Mouse (Mus musculus) kidney, embryonic 14.5 days (tissue): ENCODE data around the gene Dach1. TPM values are rescaled to one million over a fixed set of nuclear protein-coding genes. Genes with fewer than 3 reads are reported as not detected.

Source experiments
- ATAC-seq: fragments of 200-750 bp; cut with Nextera tagmentation; 2 replicates; pipeline ENCODE4 v1.8.0; 2017; ENCODE audit warnings: moderate number of reproducible peaks, mild to moderate bottlenecking, moderate TSS enrichment, moderate library complexity; ENCODE audit not compliant: low FRiP score, low TSS enrichment
- H3K27ac ChIP-seq: fragments of 300-500 bp; sonication (generic); 2 replicates; pipeline ENCODE4 v1.5.1; 2014; ENCODE audit warnings: low read depth, mild to moderate bottlenecking, low read length, moderate library complexity, mixed read lengths
- H3K27me3 ChIP-seq: fragments of 300-500 bp; sonication (generic); 2 replicates; pipeline ENCODE4 v1.6.1; 2014; ENCODE audit warnings: mild to moderate bottlenecking, low read length; ENCODE audit not compliant: control insufficient read depth, insufficient read depth
- H3K36me3 ChIP-seq: fragments of 300-500 bp; sonication (generic); 2 replicates; pipeline ENCODE4 v1.6.1; 2014; ENCODE audit warnings: low read length, mixed read lengths; ENCODE audit not compliant: control insufficient read depth, insufficient read depth
- H3K4me1 ChIP-seq: fragments of 300-500 bp; sonication (generic); 2 replicates; pipeline ENCODE4 v1.6.1; 2014; ENCODE audit warnings: low read length, mixed read lengths; ENCODE audit not compliant: control insufficient read depth, insufficient read depth
- H3K4me2 ChIP-seq: fragments of 300-500 bp; sonication (generic); replicated peaks from 2 replicates; pipeline ENCODE4 v1.6.1; 2014; ENCODE audit warnings: low read depth, mild to moderate bottlenecking, low read length
- H3K4me3 ChIP-seq: fragments of 300-500 bp; sonication (generic); 2 replicates; pipeline ENCODE4 v1.5.1; 2014; ENCODE audit warnings: mild to moderate bottlenecking, low read length
- H3K9ac ChIP-seq: fragments of 300-500 bp; sonication (generic); 2 replicates; pipeline ENCODE4 v1.6.1; 2014; ENCODE audit warnings: low read depth, mild to moderate bottlenecking, low read length, moderate library complexity
- H3K9me3 ChIP-seq: fragments of 300-500 bp; sonication (generic); 2 replicates; pipeline ENCODE4 v1.6.1; 2016; ENCODE audit warnings: low read length; ENCODE audit not compliant: control insufficient read depth
- WGBS: fragments of 180-500 bp; shearing (Covaris S2); extraction: QIAGEN DNeasy Blood & Tissue Kit; methylation state at CpG from one replicate; pipeline ENCODE4 v1.1.7; 2014; 5-methylcytosine and 5-hydroxymethylcytosine counted together
- polyA plus RNA-seq: library from polyadenylated mRNA; unstranded; fragments of >200 nt; fragmentation: Nextera tagmentation; extraction: Ambion mirVana; gene quantifications from 2 replicates; pipeline ENCODE4 v1.2.1, GENCODE M21; 2014

Dach1 gene
- polyA plus RNA-seq, 1 experiment from 2014 or later = 39.3 TPM

GRCm38 (mm10) chr14:98167186-98168038 is 2.2 kb downstream of the Dach1 start:
- H3K9ac ChIP-seq = peak overlapping the region; percentile 89
- H3K4me3 ChIP-seq = peak overlapping the region; percentile 85
- H3K36me3 ChIP-seq = no peaks in the 10 kb centered on the region
- peaks cover 3% of the 10 kb centered on the region; the same call in 1 of the 2 replicates for H3K27me3 ChIP-seq
- peak overlapping the region; percentile 96 for H3K27ac ChIP-seq
- 1% methylated on average over 33 of the region's 33 CpGs for WGBS
- peak overlapping the region; percentile 58 for H3K4me2 ChIP-seq
- peak; percentile 53 for ATAC-seq
- H3K9me3 ChIP-seq = no peaks in the 10 kb centered on the region
- peaks cover 6% of the 10 kb centered on the region; the same call in 1 of the 2 replicates for H3K4me1 ChIP-seq

GRCm38 (mm10) chr14:98166318-98166976 is 3.1 kb downstream of the Dach1 start:
- WGBS = 53% methylated on average over 10 of the region's 10 CpGs
- Histone ChIP-seq H3K4me1 (no peaks in the 10 kb centered on the region), H3K27me3 (no peaks in the 10 kb centered on the region)

GRCm38 (mm10) chr14:98156753-98157152 is 12.8 kb downstream of the Dach1 start:
- no peak overlapping the region for H3K27ac ChIP-seq
- no peak overlapping the region for H3K4me3 ChIP-seq
- 82% methylated on average over 7 of the region's 7 CpGs for WGBS
- no peaks in the 10 kb centered on the region for H3K9me3 ChIP-seq
- no peaks in the 10 kb centered on the region for H3K27me3 ChIP-seq
- H3K9ac ChIP-seq = no peak overlapping the region
- H3K36me3 ChIP-seq = no peaks in the 10 kb centered on the region; the same call in 1 of the 2 replicates
- H3K4me1 ChIP-seq = no peaks in the 10 kb centered on the region
- no peak overlapping the region for H3K4me2 ChIP-seq
- ATAC-seq = no peak

More at GRCm38 (mm10) chr14:98166318-98166976, 3.1 kb downstream of the Dach1 start:
- H3K27ac ChIP-seq = peak overlapping the region; percentile 96; the same call in 1 of the 2 replicates
- peak overlapping the region; percentile 85 for H3K4me3 ChIP-seq
- H3K9me3 ChIP-seq = no peaks in the 10 kb centered on the region
- no peak for ATAC-seq
- peak overlapping the region; percentile 58 for H3K4me2 ChIP-seq
- peak overlapping the region; percentile 89 for H3K9ac ChIP-seq
- no peaks in the 10 kb centered on the region for H3K36me3 ChIP-seq

GRCm38 (mm10) chr14:98155725-98156392 is 13.7 kb downstream of the Dach1 start:
- no peak overlapping the region for H3K4me3 ChIP-seq
- no peaks in the 10 kb centered on the region for H3K4me1 ChIP-seq
- no peaks in the 10 kb centered on the region for H3K27me3 ChIP-seq
- no peak for ATAC-seq
- 93% methylated on average over 7 of the region's 7 CpGs for WGBS
- H3K27ac ChIP-seq = no peak overlapping the region
- H3K36me3 ChIP-seq = no peaks in the 10 kb centered on the region; the same call in 1 of the 2 replicates
- no peak overlapping the region for H3K9ac ChIP-seq
- no peak overlapping the region for H3K4me2 ChIP-seq
- no peaks in the 10 kb centered on the region for H3K9me3 ChIP-seq

- no peak for ATAC-seq
- H3K4me3 ChIP-seq = no peak overlapping the region
- 84% methylated on average over 7 of the region's 7 CpGs for WGBS
These were observed 14.6 kb downstream of the Dach1 start for GRCm38 (mm10) chr14:98154832-98155422.

GRCm38 (mm10) chr14:98141758-98142157 is 27.8 kb downstream of the Dach1 start:
- Histone ChIP-seq H3K4me2 (no peak overlapping the region), H3K27me3 (no peaks in the 10 kb centered on the region), H3K9ac (no peak overlapping the region), H3K27ac (no peak overlapping the region), H3K9me3 (no peaks in the 10 kb centered on the region), H3K4me3 (no peak overlapping the region), H3K4me1 (peaks cover 12% of the 10 kb centered on the region; the same call in 1 of the 2 replicates), H3K36me3 (no peaks in the 10 kb centered on the region)
- 63% methylated on average over 2 of the region's 2 CpGs for WGBS
- no peak for ATAC-seq

More at GRCm38 (mm10) chr14:98154832-98155422, 14.6 kb downstream of the Dach1 start:
- Histone ChIP-seq H3K27me3 (no peaks in the 10 kb centered on the region), H3K27ac (no peak overlapping the region), H3K4me1 (no peaks in the 10 kb centered on the region), H3K4me2 (no peak overlapping the region), H3K9ac (no peak overlapping the region), H3K9me3 (no peaks in the 10 kb centered on the region), H3K36me3 (no peaks in the 10 kb centered on the region; the same call in 1 of the 2 replicates)

GRCm38 (mm10) chr14:98138873-98139665 is 30.5 kb downstream of the Dach1 start:
- Histone ChIP-seq H3K9ac (no peak overlapping the region), H3K9me3 (no peaks in the 10 kb centered on the region), H3K27me3 (no peaks in the 10 kb centered on the region), H3K4me3 (no peak overlapping the region), H3K4me2 (no peak overlapping the region), H3K4me1 (peaks cover 16% of the 10 kb centered on the region; the same call in 1 of the 2 replicates), H3K27ac (no peak overlapping the region), H3K36me3 (no peaks in the 10 kb centered on the region)
- 18% methylated on average over 3 of the region's 3 CpGs for WGBS
- peak; percentile 92 for ATAC-seq

- 28% methylated on average over 4 of the region's 4 CpGs for WGBS
- Histone ChIP-seq H3K27ac (no peak overlapping the region), H3K4me1 (peaks cover 16% of the 10 kb centered on the region; the same call in 1 of the 2 replicates), H3K27me3 (no peaks in the 10 kb centered on the region), H3K36me3 (no peaks in the 10 kb centered on the region), H3K9ac (no peak overlapping the region), H3K4me3 (no peak overlapping the region), H3K9me3 (no peaks in the 10 kb centered on the region), H3K4me2 (no peak overlapping the region)
- no peak for ATAC-seq
These were observed 35.0 kb downstream of the Dach1 start for GRCm38 (mm10) chr14:98134546-98134945.
